Mouse (Mus musculus): Measurements from ENCODE around the gene Fmo4. TPM values are rescaled to one million over a fixed set of nuclear protein-coding genes. Genes with fewer than 3 reads are reported as not detected.
A peak's percentile ranks its signal among the peaks of the same experiment; 100 is the strongest.

Gene Fmo4
- total RNA-seq (2021) = under 1 TPM; 0.12 to 0.38 TPM
- long read RNA-seq, experiment 1, partial matches to known transcripts = 0 of 1 reads
- long read RNA-seq, experiment 1, other reads (novel, unspliced or antisense) = 1 of 1 reads
- long read RNA-seq, experiment 2 = 0 reads

GRCm38 (mm10) chr1:162813836-162814156, at the start of gene Fmo4:
Fmo4 (minus strand) TSS chr1:162813972.
- peak in 1 of 2 experiments; percentile 12 for DNase-seq (ENCODE audit: low spot score in 2 of 2)

GRCm38 (mm10) chr1:162862328-162862727, 48.6 kb upstream of the Fmo4 start:
- no peak for DNase-seq (ENCODE audit: low spot score in 2 of 2)

GRCm38 (mm10) chr1:162859996-162860605, 46.3 kb upstream of the Fmo4 start:
- DNase-seq (ENCODE audit: low spot score in 2 of 2) = no peak

GRCm38 (mm10) chr1:162859545-162859976, 45.8 kb upstream of the Fmo4 start:
- no peak for DNase-seq (ENCODE audit: low spot score in 2 of 2)

GRCm38 (mm10) chr1:162858748-162859130, 45.0 kb upstream of the Fmo4 start:
- peak in 1 of 2 experiments; percentile 47 for DNase-seq (ENCODE audit: low spot score in 2 of 2)

GRCm38 (mm10) chr1:162857766-162858747, 44.3 kb upstream of the Fmo4 start:
- DNase-seq (ENCODE audit: low spot score in 2 of 2) = no peak

GRCm38 (mm10) chr1:162853812-162854482, 40.2 kb upstream of the Fmo4 start:
- no peak for DNase-seq (ENCODE audit: low spot score in 2 of 2)

GRCm38 (mm10) chr1:162847554-162847953, 33.8 kb upstream of the Fmo4 start:
- DNase-seq (ENCODE audit: low spot score in 2 of 2) = no peak

GRCm38 (mm10) chr1:162840211-162840610, 26.4 kb upstream of the Fmo4 start:
- DNase-seq (ENCODE audit: low spot score in 2 of 2) = no peak

GRCm38 (mm10) chr1:162838976-162839375, 25.2 kb upstream of the Fmo4 start:
- no peak for DNase-seq (ENCODE audit: low spot score in 2 of 2)

GRCm38 (mm10) chr1:162834342-162834741, 20.6 kb upstream of the Fmo4 start:
- DNase-seq (ENCODE audit: low spot score in 2 of 2) = no peak

GRCm38 (mm10) chr1:162832574-162832953, 18.8 kb upstream of the Fmo4 start:
- no peak for DNase-seq (ENCODE audit: low spot score in 2 of 2)

GRCm38 (mm10) chr1:162831838-162832573, 18.2 kb upstream of the Fmo4 start:
- no peak for DNase-seq (ENCODE audit: low spot score in 2 of 2)

GRCm38 (mm10) chr1:162819280-162819679, 5.5 kb upstream of the Fmo4 start:
- peak in 1 of 2 experiments; percentile 50 for DNase-seq (ENCODE audit: low spot score in 2 of 2)

GRCm38 (mm10) chr1:162815381-162816127, 1.8 kb upstream of the Fmo4 start:
- DNase-seq (ENCODE audit: low spot score in 2 of 2) = no peak

- DNase-seq (ENCODE audit: low spot score in 2 of 2) = no peak
Observed at GRCm38 (mm10) chr1:162814932-162815331, 1.2 kb upstream of the Fmo4 start.

- DNase-seq (ENCODE audit: low spot score in 2 of 2) = no peak
Observed at GRCm38 (mm10) chr1:162813143-162813835, 483 bp downstream of the Fmo4 start.

GRCm38 (mm10) chr1:162808541-162808940, 5.2 kb downstream of the Fmo4 start:
- DNase-seq (ENCODE audit: low spot score in 2 of 2) = no peak

- no peak for DNase-seq (ENCODE audit: low spot score in 2 of 2)
Observed at GRCm38 (mm10) chr1:162807441-162807840, 6.3 kb downstream of the Fmo4 start.

GRCm38 (mm10) chr1:162805011-162805410, 8.8 kb downstream of the Fmo4 start:
- DNase-seq (ENCODE audit: low spot score in 2 of 2) = no peak

Measured in layer of hippocampus, postnatal 14 days (tissue).